Mouse (Mus musculus): Measurements from ENCODE around the gene Klrg2.
A peak's percentile ranks its signal among the peaks of the same experiment; 100 is the strongest.

The Klrg2 gene

DNA sequence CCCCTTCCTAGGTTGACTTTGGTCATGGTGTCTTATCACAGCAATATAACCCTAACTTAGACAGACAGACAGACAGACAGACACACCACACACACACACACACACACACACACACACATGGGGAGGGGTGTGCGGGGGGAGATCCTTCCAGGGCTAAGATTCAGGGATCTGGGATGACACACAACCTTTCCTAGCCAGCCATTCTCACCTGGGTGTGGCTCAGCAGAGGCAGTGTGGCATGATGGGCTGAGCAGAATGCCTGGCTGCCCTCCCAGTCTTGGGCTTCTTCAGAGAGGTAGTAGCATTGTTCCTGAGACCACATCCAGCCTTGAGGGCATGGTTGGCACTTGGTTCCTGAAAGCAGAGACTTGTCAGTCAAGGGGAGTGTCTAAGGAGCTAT, 7.5 kb downstream of the Klrg2 start:
- DNase-seq (ENCODE audit: low spot score): no peak

DNA sequence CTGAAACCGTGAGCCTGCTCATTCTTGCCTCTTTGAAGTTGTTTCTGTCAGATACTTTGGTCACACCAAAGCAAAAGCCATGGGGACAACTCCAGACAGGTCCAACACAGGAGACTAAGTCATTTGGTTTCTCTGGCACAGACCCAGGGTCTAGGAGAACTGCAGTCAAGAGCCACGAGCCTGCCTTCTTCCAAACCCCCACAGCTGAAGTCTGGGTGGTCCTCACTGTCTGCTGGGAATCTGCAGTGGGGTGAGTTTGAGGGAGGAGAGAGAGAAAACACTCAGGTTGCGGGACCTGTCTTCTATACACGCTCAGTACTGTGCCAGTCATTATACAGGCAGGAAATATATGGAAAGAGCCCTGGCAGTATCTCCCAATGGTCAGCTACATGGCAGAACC, 9.6 kb downstream of the Klrg2 start:
- no peak for DNase-seq (ENCODE audit: low spot score)

DNA sequence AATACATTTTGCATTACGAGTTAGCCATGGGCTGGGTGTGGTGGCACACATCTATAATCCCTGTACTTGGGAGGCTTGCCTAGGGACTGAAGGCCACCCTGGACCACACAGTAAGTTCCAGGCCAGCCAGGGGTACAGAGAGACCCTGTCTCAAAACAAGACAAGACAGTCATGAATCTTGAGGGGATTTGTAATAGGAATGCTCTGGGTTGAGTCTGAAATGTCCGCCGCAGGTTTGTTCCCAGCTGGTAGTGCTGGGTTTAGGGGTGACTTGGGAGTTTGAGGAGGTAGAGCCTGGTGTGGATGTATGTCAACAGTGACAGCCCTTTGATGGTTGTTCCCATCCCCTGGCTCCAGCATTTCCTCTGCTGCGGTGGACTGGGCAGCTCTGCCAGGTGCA, 10.0 kb downstream of the Klrg2 start:
- DNase-seq (ENCODE audit: low spot score): no peak

DNA sequence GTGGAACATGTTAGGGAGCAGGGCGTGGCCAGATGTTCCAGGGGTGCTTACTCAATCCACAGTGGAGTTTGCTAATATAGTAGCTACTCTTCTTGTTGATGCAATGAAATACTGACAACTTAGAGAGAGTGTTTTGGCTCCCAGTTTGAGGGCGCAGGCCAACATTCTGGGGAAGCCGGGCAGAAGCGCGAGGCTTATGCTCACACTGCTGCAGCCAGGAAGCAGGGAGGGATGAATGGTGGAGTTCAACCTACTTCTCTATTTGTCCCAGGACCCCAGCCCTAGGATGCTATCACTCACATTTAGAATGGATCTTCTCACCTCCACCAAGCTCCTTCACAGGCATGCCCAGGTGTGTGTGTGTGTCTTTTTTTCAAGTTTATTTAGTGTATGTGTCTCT, 11.0 kb downstream of the Klrg2 start:
- no peak for DNase-seq (ENCODE audit: low spot score)

DNA sequence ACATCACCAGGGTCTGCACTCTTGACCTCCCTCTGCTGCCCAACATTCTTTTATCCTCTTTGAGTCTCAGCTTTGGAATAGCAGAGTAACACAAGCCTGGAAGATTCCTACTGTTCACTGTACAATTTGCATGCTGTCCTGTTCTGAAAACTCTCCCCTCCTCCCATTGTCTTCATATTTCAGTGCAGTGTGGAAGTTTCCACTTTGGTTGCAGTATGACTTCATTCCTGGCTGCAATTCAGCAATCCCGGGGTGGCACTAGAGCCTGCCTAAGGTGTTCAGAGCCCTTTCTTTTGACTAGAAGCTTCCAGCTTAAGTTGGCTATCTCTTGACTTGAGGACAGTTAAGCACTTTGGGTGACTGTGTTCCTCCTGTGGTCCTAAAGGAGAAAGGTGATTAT, 12.6 kb downstream of the Klrg2 start:
- peak; percentile 16 for DNase-seq (ENCODE audit: low spot score)

DNA sequence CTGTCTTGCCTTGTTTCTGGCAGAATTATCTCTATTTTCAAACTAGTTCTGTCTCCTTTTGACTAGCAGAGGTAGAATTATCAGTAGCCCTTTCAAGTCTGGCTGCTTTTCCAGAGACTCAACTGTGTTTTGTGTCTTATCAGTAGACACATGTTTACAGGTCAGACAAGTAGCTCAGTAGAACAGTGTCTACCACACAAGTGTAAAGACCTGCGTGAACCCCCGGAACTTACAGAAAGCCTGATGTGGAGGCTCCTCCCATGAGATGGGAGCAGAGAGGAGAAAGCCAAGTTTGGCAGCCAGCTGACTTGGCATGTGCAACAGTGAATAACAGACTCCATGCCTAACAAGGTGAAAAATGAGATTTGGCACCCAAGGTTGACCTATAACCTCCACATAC, 13.6 kb downstream of the Klrg2 start:
- no peak for DNase-seq (ENCODE audit: low spot score)

DNA sequence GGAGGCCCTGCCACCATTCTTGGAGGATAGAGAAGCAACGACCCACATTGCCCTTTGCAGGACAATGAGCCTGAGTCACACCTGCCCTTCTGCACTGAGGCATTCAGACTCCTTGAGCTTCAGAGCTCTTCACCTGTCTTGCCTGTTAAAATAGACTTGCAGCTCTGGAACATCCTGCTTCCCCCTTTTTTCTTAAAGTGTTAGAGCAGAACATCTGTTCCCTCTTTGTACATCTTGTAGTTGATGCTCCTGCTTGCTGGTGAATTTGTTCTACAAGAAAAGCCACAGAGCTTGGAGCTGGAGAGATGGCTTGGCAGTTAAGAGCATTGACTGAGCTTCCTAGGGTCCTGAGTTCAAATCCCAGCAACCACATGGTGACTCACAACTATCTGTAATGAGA, 14.6 kb downstream of the Klrg2 start:
- DNase-seq (ENCODE audit: low spot score): no peak

DNA sequence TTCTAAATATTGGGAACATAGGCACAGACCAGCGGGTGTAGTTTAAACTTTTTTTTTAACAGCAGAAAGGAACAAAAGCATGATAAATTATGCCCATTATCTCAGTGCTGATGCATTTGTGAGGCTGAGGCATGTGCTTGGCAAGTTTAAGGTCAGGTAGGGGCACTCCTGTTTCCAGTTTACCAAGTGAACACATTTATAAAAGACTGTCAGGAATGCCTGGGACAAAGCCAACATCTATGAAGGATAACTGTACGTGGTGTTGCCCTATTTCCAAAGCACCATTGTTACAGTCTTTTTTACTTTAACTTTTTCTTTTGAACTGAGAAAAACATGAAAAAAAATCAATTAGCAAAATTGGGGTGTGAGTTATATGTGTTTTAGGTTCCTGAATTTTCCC, 27.1 kb downstream of the Klrg2 start:
- peak; percentile 7 for DNase-seq (ENCODE audit: low spot score)

DNA sequence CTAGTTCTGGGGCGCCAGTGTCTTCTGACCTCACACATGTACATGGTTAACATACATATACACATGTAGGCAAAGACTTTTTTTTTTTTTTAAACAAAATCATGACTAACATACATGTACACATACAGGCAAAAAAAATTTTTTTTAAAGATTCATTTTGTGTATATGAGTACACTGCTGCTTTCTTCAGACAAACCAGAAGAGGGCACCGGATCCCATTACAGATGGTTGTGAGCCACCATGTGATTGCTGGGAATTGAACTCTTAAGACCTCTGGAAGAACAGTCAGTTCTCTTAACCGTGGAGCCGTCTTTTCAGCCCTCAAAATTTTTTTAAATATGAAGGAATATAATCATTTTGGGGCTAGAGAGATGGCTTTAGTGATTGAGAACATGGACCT, 39.6 kb downstream of the Klrg2 start:
- DNase-seq (ENCODE audit: low spot score): no peak

DNA sequence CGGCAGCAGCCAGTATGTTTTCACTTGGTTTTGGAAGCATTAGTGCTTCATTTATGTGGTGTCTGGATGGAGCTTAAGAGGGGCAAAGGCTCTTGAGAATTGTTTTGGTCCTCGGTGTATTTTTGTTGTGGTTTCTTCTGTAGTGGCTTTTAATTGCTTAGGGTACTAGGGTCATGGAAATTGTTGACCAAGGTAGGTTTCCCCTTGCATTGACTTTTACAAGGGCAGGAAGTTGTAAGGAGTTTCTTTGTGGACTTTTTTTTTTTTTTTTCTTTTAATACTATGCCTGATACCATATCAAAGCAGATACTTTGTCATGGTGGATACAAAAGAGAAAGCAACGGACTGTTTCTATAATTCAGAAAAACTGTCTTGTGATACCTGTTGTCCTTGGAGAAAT, 55.3 kb downstream of the Klrg2 start:
- DNase-seq (ENCODE audit: low spot score): no peak

DNA sequence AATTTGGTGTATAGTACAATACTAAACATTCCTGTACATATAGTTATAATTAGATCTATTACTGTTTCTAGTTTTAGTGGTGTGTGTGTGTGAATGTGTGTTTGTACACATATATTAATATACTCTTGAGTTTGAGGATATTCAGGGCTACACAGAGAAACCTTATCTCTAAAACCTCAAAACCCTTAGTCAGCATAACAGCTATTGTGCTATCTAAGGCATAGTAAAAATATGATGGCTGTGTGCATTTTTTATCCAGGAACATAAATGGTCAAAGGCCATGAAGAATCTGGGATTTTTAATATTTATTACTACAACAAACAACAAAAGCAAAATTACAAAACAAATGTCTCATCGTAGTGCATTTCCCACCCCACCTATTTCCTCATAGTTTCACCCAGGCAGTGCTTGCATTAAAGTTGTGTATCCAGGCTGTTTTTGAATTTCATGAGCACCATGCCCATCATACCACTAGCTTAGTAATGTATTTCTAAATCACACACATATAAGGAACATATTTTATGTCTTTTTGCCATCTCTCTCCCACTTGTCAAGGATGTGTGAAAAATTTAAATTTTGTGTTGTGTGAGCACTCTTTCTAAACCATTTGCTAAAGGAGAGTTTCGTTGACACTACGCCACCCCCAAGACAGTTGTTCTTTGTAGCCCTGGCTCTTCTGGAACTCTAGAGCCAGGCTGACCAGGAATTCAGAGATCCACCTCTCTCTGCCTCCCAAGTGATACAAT, 56.8 kb downstream of the Klrg2 start:
- no peak for DNase-seq (ENCODE audit: low spot score)

DNA sequence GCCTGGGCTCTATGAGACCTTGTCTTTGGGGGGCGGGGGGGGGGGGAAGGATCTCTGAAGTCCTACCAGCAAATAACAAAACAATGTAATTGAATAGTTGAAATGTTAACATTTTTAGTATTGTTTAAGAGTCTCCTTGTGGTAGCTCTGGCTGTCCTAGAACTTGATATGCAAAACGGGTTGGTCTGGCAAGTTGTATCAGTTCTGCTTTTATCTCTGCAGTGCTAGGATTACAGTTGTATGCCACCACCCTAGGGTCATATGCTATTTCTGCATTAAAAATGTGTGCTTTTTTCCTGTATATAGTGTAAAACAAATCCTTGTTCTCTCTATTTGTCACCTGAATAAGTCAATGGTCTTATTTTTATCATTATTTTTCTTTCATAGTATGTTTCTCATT, 60.9 kb downstream of the Klrg2 start:
- no peak for DNase-seq (ENCODE audit: low spot score)

Measured in lung, postnatal 25 days (tissue).